Mouse (Mus musculus): ENCODE results near the gene Poc1b. TPM values are rescaled to one million over a fixed set of nuclear protein-coding genes. Genes with fewer than 3 reads are reported as not detected.

Poc1b gene
- polyA plus RNA-seq, 1 experiment from 2014 or later, result 6.7 TPM

GRCm38 (mm10) chr10:99241284-99241828 lies 134.5 kb downstream of the Poc1b start:
- H3K36me3 ChIP-seq (ENCODE audit: control insufficient read depth, insufficient read depth, low read length), result no peaks in the 10 kb centered on the region
- 91% methylated on average over 7 of the region's 7 CpGs for WGBS
- TF ChIP-seq EP300 (optimal IDR thresholded peaks at IDR 0.05), result no peak
- TF ChIP-seq CTCF (IDR thresholded peaks at IDR 0.05; ENCODE audit: low read depth), result no peak
- DNase-seq (ENCODE audit: low spot score), result no peak
- H3K4me2 ChIP-seq (replicated peaks; ENCODE audit: low read depth), result no peak overlapping the region
- H3K4me1 ChIP-seq (replicated peaks; ENCODE audit: control insufficient read depth, insufficient read depth), result no peaks in the 10 kb centered on the region
- no peaks in the 10 kb centered on the region for H3K9me3 ChIP-seq (ENCODE audit: control insufficient read depth, low read length)
- no peak overlapping the region for H3K9ac ChIP-seq (ENCODE audit: low read length)
- no peak overlapping the region for H3K4me3 ChIP-seq (ENCODE audit: low read depth, low read length)
- H3K27ac ChIP-seq (replicated peaks), result no peak overlapping the region
- no peaks in the 10 kb centered on the region for H3K27me3 ChIP-seq (ENCODE audit: control insufficient read depth, insufficient read depth, low read length)
- ATAC-seq (ENCODE audit: low FRiP score, low TSS enrichment), result no peak

- H3K27ac ChIP-seq (replicated peaks), result no peak overlapping the region
Observed at GRCm38 (mm10) chr10:99241829-99242711, 135.2 kb downstream of the Poc1b start.

GRCm38 (mm10) chr10:99242721-99243120 lies 135.9 kb downstream of the Poc1b start:
- no peaks in the 10 kb centered on the region for H3K9me3 ChIP-seq (ENCODE audit: control insufficient read depth, low read length)
- DNase-seq (ENCODE audit: low spot score) (no peak), ATAC-seq (ENCODE audit: low FRiP score, low TSS enrichment) (no peak)
- WGBS, result 86% methylated on average over 10 of the region's 10 CpGs
- H3K4me2 ChIP-seq (replicated peaks; ENCODE audit: low read depth), result no peak overlapping the region
- no peak overlapping the region for H3K9ac ChIP-seq (ENCODE audit: low read length)
- no peak overlapping the region for H3K4me3 ChIP-seq (ENCODE audit: low read depth, low read length)
- no peak for TF ChIP-seq CTCF (IDR thresholded peaks at IDR 0.05; ENCODE audit: low read depth)
- TF ChIP-seq EP300 (optimal IDR thresholded peaks at IDR 0.05), result no peak
- H3K27me3 ChIP-seq (ENCODE audit: control insufficient read depth, insufficient read depth, low read length), result no peaks in the 10 kb centered on the region
- H3K4me1 ChIP-seq (replicated peaks; ENCODE audit: control insufficient read depth, insufficient read depth), result no peaks in the 10 kb centered on the region
- no peak overlapping the region for H3K27ac ChIP-seq (replicated peaks)
- H3K36me3 ChIP-seq (ENCODE audit: control insufficient read depth, insufficient read depth, low read length), result no peaks in the 10 kb centered on the region

More at GRCm38 (mm10) chr10:99241829-99242711, 135.2 kb downstream of the Poc1b start:
- no peak for TF ChIP-seq EP300 (optimal IDR thresholded peaks at IDR 0.05)
- TF ChIP-seq CTCF (IDR thresholded peaks at IDR 0.05; ENCODE audit: low read depth), result no peak
- Histone ChIP-seq H3K4me1 (replicated peaks; ENCODE audit: control insufficient read depth, insufficient read depth) (no peaks in the 10 kb centered on the region), H3K9me3 (ENCODE audit: control insufficient read depth, low read length) (no peaks in the 10 kb centered on the region), H3K4me2 (replicated peaks; ENCODE audit: low read depth) (no peak overlapping the region), H3K36me3 (ENCODE audit: control insufficient read depth, insufficient read depth, low read length) (no peaks in the 10 kb centered on the region), H3K9ac (ENCODE audit: low read length) (no peak overlapping the region), H3K4me3 (ENCODE audit: low read depth, low read length) (no peak overlapping the region), H3K27me3 (ENCODE audit: control insufficient read depth, insufficient read depth, low read length) (no peaks in the 10 kb centered on the region)
- WGBS, result 64% methylated on average over 16 of the region's 16 CpGs
- no peak for DNase-seq (ENCODE audit: low spot score)
- ATAC-seq (ENCODE audit: low FRiP score, low TSS enrichment), result 0 out of 2 replicates have a peak, but pooled peaks have one; percentile 12

DNA sequence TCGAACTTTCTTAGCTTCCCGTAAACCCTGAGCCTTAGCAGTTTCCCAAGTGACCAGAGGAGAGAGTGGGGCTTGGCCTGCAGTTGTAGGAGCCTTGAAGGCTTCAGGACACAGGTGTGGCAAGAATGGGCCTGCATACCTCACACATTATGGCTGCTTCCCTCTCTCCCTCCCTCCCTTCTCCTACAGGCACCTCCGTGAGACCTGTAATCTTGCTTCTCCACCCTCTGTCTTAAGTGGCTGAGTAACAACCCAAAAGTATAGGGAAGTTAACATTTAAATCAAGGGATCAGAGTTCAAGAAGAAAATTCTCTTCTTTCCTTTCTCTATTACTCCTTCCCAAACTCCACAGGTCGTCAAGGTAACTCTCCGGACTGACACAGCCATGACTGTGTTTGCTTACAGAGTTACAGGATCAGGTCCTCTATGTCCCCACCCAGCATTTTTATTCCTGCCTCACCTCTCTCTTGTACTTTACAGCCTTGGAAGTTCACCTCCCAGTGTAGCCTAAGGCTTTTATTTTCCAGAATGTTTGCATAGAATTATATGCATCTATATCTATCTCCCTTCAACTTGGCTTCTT lies 137.2 kb downstream of the Poc1b start:
- 49% methylated on average over 5 of the region's 5 CpGs for WGBS
- no peak overlapping the region for H3K27ac ChIP-seq (replicated peaks)
- DNase-seq (ENCODE audit: low spot score), result no peak
- no peak; the same call in 1 of the 2 replicates for ATAC-seq (ENCODE audit: low FRiP score, low TSS enrichment)
- no peaks in the 10 kb centered on the region for H3K36me3 ChIP-seq (ENCODE audit: control insufficient read depth, insufficient read depth, low read length)
- no peak overlapping the region for H3K4me3 ChIP-seq (ENCODE audit: low read depth, low read length)
- no peaks in the 10 kb centered on the region for H3K9me3 ChIP-seq (ENCODE audit: control insufficient read depth, low read length)
- H3K9ac ChIP-seq (ENCODE audit: low read length), result no peak overlapping the region
- no peaks in the 10 kb centered on the region for H3K4me1 ChIP-seq (replicated peaks; ENCODE audit: control insufficient read depth, insufficient read depth)
- TF ChIP-seq CTCF (IDR thresholded peaks at IDR 0.05; ENCODE audit: low read depth) (no peak), EP300 (optimal IDR thresholded peaks at IDR 0.05) (no peak)
- no peaks in the 10 kb centered on the region for H3K27me3 ChIP-seq (ENCODE audit: control insufficient read depth, insufficient read depth, low read length)
- no peak overlapping the region for H3K4me2 ChIP-seq (replicated peaks; ENCODE audit: low read depth)

DNA sequence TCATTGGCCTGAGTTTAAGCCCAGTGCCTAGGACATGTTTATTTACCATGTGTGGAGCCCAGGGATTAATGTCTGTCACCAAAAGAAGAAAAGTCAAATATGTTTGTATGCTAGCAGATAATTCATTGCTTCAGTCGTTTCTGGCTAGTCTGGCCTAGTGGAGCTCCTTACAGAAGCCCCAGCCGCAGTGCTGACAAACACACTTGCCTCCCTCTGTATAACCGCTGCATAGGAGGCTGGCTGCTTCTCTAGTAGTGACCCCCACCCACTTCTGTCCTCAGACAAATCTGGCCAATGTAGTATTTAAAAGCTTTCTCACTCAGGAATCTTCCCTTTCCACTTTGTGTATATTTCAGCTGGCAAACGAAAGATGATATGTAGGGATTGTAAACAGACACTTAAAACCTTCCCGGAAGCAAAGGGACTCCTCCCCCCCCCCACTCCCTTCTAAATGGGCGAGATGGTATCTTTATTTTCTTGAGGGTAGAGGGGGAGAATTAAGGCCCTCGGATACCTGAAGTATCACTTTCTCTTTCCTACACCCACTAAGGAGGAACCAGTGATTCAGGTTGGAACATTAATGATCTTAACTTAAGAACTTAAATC lies 137.9 kb downstream of the Poc1b start:
- no peak overlapping the region for H3K4me3 ChIP-seq (ENCODE audit: low read depth, low read length)
- WGBS, result 17% methylated on average over 7 of the region's 7 CpGs
- no peaks in the 10 kb centered on the region for H3K4me1 ChIP-seq (replicated peaks; ENCODE audit: control insufficient read depth, insufficient read depth)
- ATAC-seq (ENCODE audit: low FRiP score, low TSS enrichment), result no peak
- no peaks in the 10 kb centered on the region for H3K9me3 ChIP-seq (ENCODE audit: control insufficient read depth, low read length)
- DNase-seq (ENCODE audit: low spot score), result no peak
- H3K9ac ChIP-seq (ENCODE audit: low read length), result no peak overlapping the region
- H3K4me2 ChIP-seq (replicated peaks; ENCODE audit: low read depth), result no peak overlapping the region
- no peak overlapping the region for H3K27ac ChIP-seq (replicated peaks)
- no peaks in the 10 kb centered on the region for H3K27me3 ChIP-seq (ENCODE audit: control insufficient read depth, insufficient read depth, low read length)
- no peaks in the 10 kb centered on the region for H3K36me3 ChIP-seq (ENCODE audit: control insufficient read depth, insufficient read depth, low read length)
- TF ChIP-seq CTCF (IDR thresholded peaks at IDR 0.05; ENCODE audit: low read depth), result no peak
- no peak for TF ChIP-seq EP300 (optimal IDR thresholded peaks at IDR 0.05)
